Mouse (Mus musculus) lung, embryonic 16.5 days (tissue): ENCODE results near the gene Lyrm4. TPM values are rescaled to one million over a fixed set of nuclear protein-coding genes. Genes with fewer than 3 reads are reported as not detected.

Experiments used
- ATAC-seq: fragments of 200-750 bp; cut with Nextera tagmentation; 2 replicates; pipeline ENCODE4 v1.8.0; 2017; ENCODE audit warnings: low read depth, mild to moderate bottlenecking, moderate library complexity
- H3K27ac ChIP-seq: fragments of 300-500 bp; sonication (generic); 2 replicates; pipeline ENCODE4 v1.5.1; 2014; ENCODE audit warnings: mild to moderate bottlenecking, control low read depth, low read length
- H3K27me3 ChIP-seq: fragments of 300-500 bp; sonication (generic); 2 replicates; pipeline ENCODE4 v1.6.1; 2014; ENCODE audit warnings: low read depth, low read length, mixed read lengths; ENCODE audit not compliant: control insufficient read depth, insufficient read depth
- H3K36me3 ChIP-seq: fragments of 300-500 bp; sonication (generic); 2 replicates; pipeline ENCODE4 v1.6.1; 2014; ENCODE audit warnings: low read length; ENCODE audit not compliant: control insufficient read depth, insufficient read depth
- H3K4me1 ChIP-seq: fragments of 300-500 bp; sonication (generic); replicated peaks from 2 replicates; pipeline ENCODE4 v1.6.1; 2014; ENCODE audit warnings: low read length, mixed read lengths; ENCODE audit not compliant: control insufficient read depth, insufficient read depth
- H3K4me2 ChIP-seq: fragments of 300-500 bp; sonication (generic); 2 replicates; pipeline ENCODE4 v1.6.1; 2014; ENCODE audit warnings: low read depth, low read length, control low read depth
- H3K4me3 ChIP-seq: fragments of 300-500 bp; sonication (generic); 2 replicates; pipeline ENCODE4 v1.5.1; 2014; ENCODE audit warnings: mild to moderate bottlenecking, low read length, control low read depth
- H3K9ac ChIP-seq: fragments of 300-500 bp; sonication (generic); 2 replicates; pipeline ENCODE4 v1.6.1; 2014; ENCODE audit warnings: low read length, control low read depth
- H3K9me3 ChIP-seq: fragments of 300-500 bp; sonication (generic); 2 replicates; pipeline ENCODE4 v1.6.1; 2016; ENCODE audit warnings: low read length; ENCODE audit not compliant: control insufficient read depth
- WGBS: fragments of 180-500 bp; shearing (Covaris S2); extraction: QIAGEN DNeasy Blood & Tissue Kit; methylation state at CpG from one replicate; pipeline ENCODE4 v1.1.7; 2014; 5-methylcytosine and 5-hydroxymethylcytosine counted together
- polyA plus RNA-seq: library from polyadenylated mRNA; unstranded; fragments of >200 nt; fragmentation: Nextera tagmentation; extraction: Ambion mirVana; gene quantifications from 2 replicates; pipeline ENCODE4 v1.2.1, GENCODE M21; 2015

Lyrm4 gene
- polyA plus RNA-seq, 1 experiment from 2014 or later, result 23.2 TPM

DNA sequence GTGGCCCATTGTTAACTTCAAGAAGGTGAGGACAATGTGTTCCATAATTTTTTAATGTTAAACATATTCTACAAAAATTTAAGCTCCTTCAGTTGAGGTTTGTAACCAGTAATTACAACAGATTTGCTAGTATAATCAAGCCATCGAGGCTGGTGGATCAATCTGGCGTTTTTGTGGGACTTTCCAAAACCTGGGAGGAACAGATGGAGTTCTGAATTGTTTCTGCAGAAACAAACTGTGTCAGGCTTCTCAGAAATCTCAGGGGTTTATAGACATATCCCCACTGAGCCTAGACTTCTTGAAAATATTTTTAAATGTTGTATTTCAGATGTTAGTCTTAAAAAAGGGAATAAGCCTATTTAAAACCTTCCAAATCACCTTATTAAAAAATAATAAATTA is 179.3 kb downstream of the Lyrm4 start:
- H3K4me3 ChIP-seq, result no peak overlapping the region
- H3K9ac ChIP-seq, result no peak overlapping the region
- H3K27me3 ChIP-seq, result no peaks in the 10 kb centered on the region
- H3K27ac ChIP-seq, result no peak overlapping the region
- H3K9me3 ChIP-seq, result peaks cover 5% of the 10 kb centered on the region; the same call in 1 of the 2 replicates
- ATAC-seq, result no peak
- H3K4me2 ChIP-seq, result no peak overlapping the region
- WGBS, result 78% methylated on average over 2 of the region's 2 CpGs
- no peaks in the 10 kb centered on the region for H3K4me1 ChIP-seq
- no peaks in the 10 kb centered on the region for H3K36me3 ChIP-seq

Other genes starting within 250 kb of the Lyrm4 start
- 13.8 and 14.4 TPM in 2 replicates for gene Rpp40, start 211.2 kb downstream of the Lyrm4 start, polyA plus RNA-seq
- gene Ppp1r3g, start 158.7 kb downstream of the Lyrm4 start, polyA plus RNA-seq, result 0.88 and 0.94 TPM in 2 replicates
- 38.1 and 39.6 TPM in 2 replicates for gene Fars2, start 114 bp downstream of the Lyrm4 start, polyA plus RNA-seq